Mouse (Mus musculus): ENCODE measurements at regions not wholly inside any gene's neighbourhood (a gene's known extent, or its start where the extent isn't known, plus 50 kb on each side); places are given as distances from the start of the nearest gene placed in this dataset.

- no peak for TF ChIP-seq CTCF (conservative IDR thresholded peaks at IDR 0.05; ENCODE audit: low read length)
- TF ChIP-seq POU5F1 (IDR thresholded peaks at IDR 0.05; ENCODE audit: borderline replicate concordance, low read length): no peak
Measured at GRCm38 (mm10) chrX:9777498-9777897, 69.2 kb upstream of the Hypm start.

All from E14TG2a.4 (cell line).